Mouse (Mus musculus) heart, embryonic 14.5 days (tissue): ENCODE measurements around the gene Nedd1. TPM values are rescaled to one million over a fixed set of nuclear protein-coding genes. Genes with fewer than 3 reads are reported as not detected.

Source experiments
- ATAC-seq: fragments of 200-750 bp; cut with Nextera tagmentation; 2 replicates; pipeline ENCODE4 v1.8.0; 2017; ENCODE audit warnings: low read depth, moderate TSS enrichment; ENCODE audit not compliant: insufficient number of reproducible peaks, insufficient read depth, low FRiP score
- H3K27ac ChIP-seq, 2 experiments: fragments of 200-500 bp in 1 of 2; fragments of 300-500 bp in 1 of 2; sonication (generic) in 1 of 2; replicated peaks in 1 of 2; 2 replicates each; pipeline ENCODE4 v1.5.1; 2012 to 2014; ENCODE audit warnings: low read depth in 2 of 2, low read length in 2 of 2, control low read depth in 1 of 2, mild to moderate bottlenecking in 1 of 2, mixed read lengths in 1 of 2; ENCODE audit not compliant: control insufficient read depth in 1 of 2, insufficient read depth in 1 of 2
- H3K27me3 ChIP-seq: fragments of 300-500 bp; sonication (generic); 2 replicates; pipeline ENCODE4 v1.6.1; 2014; ENCODE audit warnings: mild to moderate bottlenecking, low read length, control low read depth; ENCODE audit not compliant: control insufficient read depth, insufficient read depth
- H3K36me3 ChIP-seq: fragments of 300-500 bp; sonication (generic); 2 replicates; pipeline ENCODE4 v1.6.1; 2014; ENCODE audit warnings: mild to moderate bottlenecking, control low read depth, low read length, mixed read lengths; ENCODE audit not compliant: control insufficient read depth, insufficient read depth
- H3K4me1 ChIP-seq, 2 experiments: fragments of 200-500 bp in 1 of 2; fragments of 300-500 bp in 1 of 2; sonication (generic) in 1 of 2; 2 replicates each; pipeline ENCODE4 v1.6.1; 2012 to 2014; ENCODE audit warnings: low read length in 2 of 2, control low read depth in 1 of 2, mixed read lengths in 1 of 2; ENCODE audit not compliant: control insufficient read depth in 2 of 2, insufficient read depth in 2 of 2
- H3K4me2 ChIP-seq: fragments of 300-500 bp; sonication (generic); 2 replicates; pipeline ENCODE4 v1.6.1; 2014; ENCODE audit warnings: mild to moderate bottlenecking, low read length
- H3K4me3 ChIP-seq, 2 experiments: fragments of 200-500 bp in 1 of 2; fragments of 300-500 bp in 1 of 2; sonication (generic) in 1 of 2; 2 replicates each; pipeline ENCODE4 v1.5.1; 2012 to 2014; ENCODE audit warnings: low read length in 2 of 2, mild to moderate bottlenecking in 2 of 2, control low read depth in 1 of 2, low read depth in 1 of 2, moderate library complexity in 1 of 2; ENCODE audit not compliant: control insufficient read depth in 1 of 2, insufficient read depth in 1 of 2
- H3K9ac ChIP-seq: fragments of 300-500 bp; sonication (generic); 2 replicates; pipeline ENCODE4 v1.6.1; 2014; ENCODE audit warnings: mild to moderate bottlenecking, low read length
- H3K9me3 ChIP-seq: fragments of 300-500 bp; sonication (generic); 2 replicates; pipeline ENCODE4 v1.6.1; 2016; ENCODE audit warnings: low read length, control low read depth; ENCODE audit not compliant: control insufficient read depth
- polyA plus RNA-seq: library from polyadenylated mRNA; unstranded; fragments of >200 nt; fragmentation: Nextera tagmentation; extraction: Ambion mirVana; gene quantifications from 2 replicates; pipeline ENCODE4 v1.2.1, GENCODE M21; 2014

Nedd1 gene
- polyA plus RNA-seq, 1 experiment from 2014 or later: 43.0 TPM

DNA sequence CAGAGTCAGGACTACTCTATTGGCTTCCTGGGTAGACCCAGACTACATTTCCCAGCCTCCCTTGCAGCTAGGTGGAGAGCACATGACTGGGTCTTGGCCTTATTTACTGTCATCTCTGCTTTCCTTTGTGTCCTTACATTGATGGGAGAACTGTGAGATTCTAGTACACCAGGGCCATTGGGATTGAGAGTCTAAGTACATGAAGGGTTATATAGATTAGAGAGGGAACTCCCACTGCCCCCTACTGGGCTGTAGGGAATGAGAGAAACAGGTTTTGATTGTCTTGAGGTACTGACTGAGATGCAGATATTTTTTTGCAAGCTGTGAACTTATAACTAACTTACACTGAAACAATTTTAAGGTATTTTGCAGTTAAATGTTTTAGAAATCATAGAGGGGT lies 81.2 kb downstream of the Nedd1 start:
- Histone ChIP-seq H3K4me2 (no peak overlapping the region), H3K27me3 (no peaks in the 10 kb centered on the region), H3K36me3 (no peaks in the 10 kb centered on the region), H3K4me3 (no peak overlapping the region), H3K4me1 (no peaks in the 10 kb centered on the region), H3K27ac (no peak overlapping the region), H3K9ac (no peak overlapping the region), H3K9me3 (peaks cover 12% of the 10 kb centered on the region)
- ATAC-seq: no peak
